Mouse (Mus musculus): ENCODE data around the gene Il17d. TPM values are rescaled to one million over a fixed set of nuclear protein-coding genes. Genes with fewer than 3 reads are reported as not detected.
A peak's percentile ranks its signal among the peaks of the same experiment; 100 is the strongest.

The Il17d gene
- polyA plus RNA-seq (2012; rRNA removed): 3.1 and 4.3 TPM in 2 replicates

DNA sequence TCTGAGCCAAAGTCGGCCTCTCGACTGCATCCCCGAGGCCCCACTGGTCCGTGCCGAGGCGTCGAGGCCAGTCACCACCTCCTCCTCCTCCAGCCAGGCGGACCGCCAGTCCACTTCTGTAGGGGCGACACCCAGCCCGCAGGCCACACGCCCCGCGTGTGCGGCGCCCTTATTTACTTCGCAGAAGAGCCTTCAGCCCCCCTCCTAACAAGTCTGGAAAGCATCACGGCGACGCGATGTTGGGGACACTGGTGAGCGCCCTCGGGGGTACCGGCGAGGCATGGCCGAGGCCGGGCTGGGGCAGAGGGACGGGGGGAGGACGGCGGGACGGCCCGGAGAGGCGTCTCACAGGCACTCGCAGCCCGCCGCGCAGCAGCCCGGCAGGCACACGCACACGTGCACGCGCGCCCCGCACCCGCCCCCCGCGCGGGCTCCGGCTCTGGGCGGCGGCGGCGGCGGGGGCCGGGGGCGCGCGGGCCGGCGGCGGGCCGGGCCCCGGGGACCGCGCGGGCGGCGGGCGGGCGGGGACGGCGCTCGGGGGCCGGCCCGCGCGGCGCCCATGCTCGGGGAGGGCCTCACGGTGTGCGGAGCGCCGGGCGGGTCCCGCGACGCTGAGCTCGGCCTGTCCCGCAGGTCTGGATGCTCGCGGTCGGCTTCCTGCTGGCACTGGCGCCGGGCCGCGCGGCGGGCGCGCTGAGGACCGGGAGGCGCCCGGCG, at the start of gene Il17d:
TSS of gene Il17d (plus strand) at position 107 of the 717 bp plus-strand sequence.
- peaks cover 11% of the 10 kb centered on the region for H3K27me3 ChIP-seq (ENCODE audit: control insufficient read depth, insufficient read depth, low read length)
- DNase-seq: no peak

DNA sequence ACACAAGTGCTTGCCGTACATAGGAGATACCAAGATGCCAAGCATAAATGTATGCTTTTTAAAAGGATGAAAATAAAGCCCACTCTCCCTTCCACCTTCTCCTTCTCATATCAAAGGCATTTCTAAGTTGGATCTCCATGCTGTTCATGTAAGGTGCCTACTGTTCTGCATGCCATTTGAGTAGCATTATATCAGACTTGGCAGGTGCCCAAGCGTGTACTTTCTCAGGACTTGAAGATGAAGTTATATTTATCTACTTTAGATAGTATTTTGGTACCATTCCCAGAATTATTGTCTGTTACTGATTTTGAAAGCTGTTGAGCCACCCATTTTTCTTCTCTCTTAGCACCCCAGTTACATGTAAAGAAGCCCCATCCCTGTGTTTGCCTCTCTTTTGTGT, 49.5 kb upstream of the Il17d start:
- Histone ChIP-seq H3K27ac (ENCODE audit: control insufficient read depth, insufficient read depth, low read length) (no peak overlapping the region), H3K4me1 (replicated peaks; ENCODE audit: control insufficient read depth, insufficient read depth, low read length) (no peaks in the 10 kb centered on the region), H3K4me3 (ENCODE audit: control insufficient read depth, insufficient read depth, low read length) (no peak overlapping the region), H3K36me3 (ENCODE audit: control insufficient read depth, insufficient read depth, low read length) (no peaks in the 10 kb centered on the region), H3K27me3 (ENCODE audit: control insufficient read depth, insufficient read depth, low read length) (no peaks in the 10 kb centered on the region)
- TF ChIP-seq CTCF (IDR thresholded peaks at IDR 0.05; ENCODE audit: borderline replicate concordance, control insufficient read depth, extremely low read depth, insufficient read depth, low read length, poor library complexity): no peak
- 91% methylated on average over 2 of the region's 2 CpGs for WGBS
- no peak for DNase-seq

More for the DNA sequence above, at the start of gene Il17d:
- WGBS: 8% methylated on average over 98 of the region's 104 CpGs
- peak within 1 kb of the TSS; percentile 53 for H3K4me3 ChIP-seq (ENCODE audit: control insufficient read depth, insufficient read depth, low read length)
- no peak for TF ChIP-seq CTCF (IDR thresholded peaks at IDR 0.05; ENCODE audit: borderline replicate concordance, control insufficient read depth, extremely low read depth, insufficient read depth, low read length, poor library complexity)
- TF ChIP-seq POLR2A (IDR thresholded peaks at IDR 0.05; ENCODE audit: control insufficient read depth, extremely low read depth, insufficient read depth, low read length, poor library complexity): no peak
- H3K36me3 ChIP-seq (ENCODE audit: control insufficient read depth, insufficient read depth, low read length): no peaks in the 10 kb centered on the region
- peaks cover 2% of the 10 kb centered on the region; the same call in 1 of the 2 replicates for H3K4me1 ChIP-seq (replicated peaks; ENCODE audit: control insufficient read depth, insufficient read depth, low read length)
- no peak within 1 kb of the TSS for H3K27ac ChIP-seq (ENCODE audit: control insufficient read depth, insufficient read depth, low read length)

DNA sequence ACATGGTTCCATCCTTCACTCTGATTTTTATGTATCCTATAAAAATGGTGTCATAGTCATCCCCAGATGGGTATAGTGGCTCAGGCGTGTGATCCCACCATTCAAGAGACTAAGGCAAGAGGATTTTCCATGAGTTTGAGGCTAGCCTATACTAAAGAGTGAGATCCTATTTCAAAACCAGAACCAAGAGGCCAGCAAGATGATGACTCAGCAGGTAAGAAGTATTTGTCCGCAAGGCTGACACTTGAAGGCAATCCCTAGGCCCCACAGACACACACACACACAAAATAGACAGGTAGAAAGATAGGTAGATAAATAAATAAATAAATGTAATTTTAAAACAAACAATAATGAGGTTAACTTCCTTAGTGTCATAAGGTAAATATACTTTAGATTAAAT, 42.3 kb upstream of the Il17d start:
- WGBS: 100% methylated on average over 2 of the region's 2 CpGs

DNA sequence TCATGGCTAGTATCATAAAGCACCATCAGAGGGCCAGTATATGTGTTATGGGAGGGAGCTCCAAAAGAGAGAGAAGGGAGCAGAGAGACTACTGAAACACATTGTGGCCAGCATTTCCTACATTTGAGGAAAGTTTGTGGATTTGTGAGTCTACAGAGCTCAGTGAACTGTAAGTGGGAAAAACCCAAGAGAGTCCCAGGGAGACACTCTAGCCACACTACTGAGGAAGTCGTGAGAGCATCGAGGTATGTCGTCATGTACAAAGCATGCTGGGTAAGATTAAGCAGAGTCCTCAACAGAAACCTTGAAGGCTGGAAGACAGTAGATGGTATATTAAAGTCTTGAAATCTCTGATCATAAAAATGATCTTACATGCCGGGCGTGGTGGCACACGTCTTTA, 40.4 kb upstream of the Il17d start:
- Histone ChIP-seq H3K27ac (ENCODE audit: control insufficient read depth, insufficient read depth, low read length) (no peak overlapping the region), H3K4me3 (ENCODE audit: control insufficient read depth, insufficient read depth, low read length) (no peak overlapping the region), H3K36me3 (ENCODE audit: control insufficient read depth, insufficient read depth, low read length) (no peaks in the 10 kb centered on the region), H3K27me3 (ENCODE audit: control insufficient read depth, insufficient read depth, low read length) (no peaks in the 10 kb centered on the region), H3K4me1 (replicated peaks; ENCODE audit: control insufficient read depth, insufficient read depth, low read length) (no peaks in the 10 kb centered on the region)
- 95% methylated on average over 6 of the region's 6 CpGs for WGBS
- no peak for DNase-seq
- no peak for TF ChIP-seq CTCF (IDR thresholded peaks at IDR 0.05; ENCODE audit: borderline replicate concordance, control insufficient read depth, extremely low read depth, insufficient read depth, low read length, poor library complexity)
- no peak for TF ChIP-seq POLR2A (IDR thresholded peaks at IDR 0.05; ENCODE audit: control insufficient read depth, extremely low read depth, insufficient read depth, low read length, poor library complexity)

More for the DNA sequence above, 42.3 kb upstream of the Il17d start:
- Histone ChIP-seq H3K4me3 (ENCODE audit: control insufficient read depth, insufficient read depth, low read length) (no peak overlapping the region), H3K36me3 (ENCODE audit: control insufficient read depth, insufficient read depth, low read length) (no peaks in the 10 kb centered on the region), H3K27me3 (ENCODE audit: control insufficient read depth, insufficient read depth, low read length) (no peaks in the 10 kb centered on the region), H3K27ac (ENCODE audit: control insufficient read depth, insufficient read depth, low read length) (no peak overlapping the region), H3K4me1 (replicated peaks; ENCODE audit: control insufficient read depth, insufficient read depth, low read length) (no peaks in the 10 kb centered on the region)
- DNase-seq: no peak
- TF ChIP-seq POLR2A (IDR thresholded peaks at IDR 0.05; ENCODE audit: control insufficient read depth, extremely low read depth, insufficient read depth, low read length, poor library complexity) (no peak), CTCF (IDR thresholded peaks at IDR 0.05; ENCODE audit: borderline replicate concordance, control insufficient read depth, extremely low read depth, insufficient read depth, low read length, poor library complexity) (no peak)

DNA sequence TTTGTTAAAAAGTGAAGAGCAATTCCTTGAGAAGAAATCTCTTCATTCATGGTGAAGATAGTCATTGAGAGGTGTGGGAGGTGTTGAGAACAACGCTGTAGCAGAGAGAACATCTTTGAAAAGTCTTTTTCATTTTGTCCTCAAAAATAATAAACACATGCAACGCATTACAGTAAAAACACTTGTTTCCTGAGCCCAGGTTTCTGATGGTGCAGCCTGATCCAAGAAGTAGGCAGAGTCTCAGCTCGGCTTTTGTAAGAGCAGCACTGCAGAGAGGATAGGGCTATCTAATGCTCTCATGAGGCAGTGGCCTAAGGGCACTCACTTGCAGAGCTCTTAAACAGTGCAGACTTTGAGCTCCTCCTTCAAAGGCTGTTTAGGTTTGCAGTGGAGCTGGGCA, 34.9 kb upstream of the Il17d start:
- Histone ChIP-seq H3K4me1 (replicated peaks; ENCODE audit: control insufficient read depth, insufficient read depth, low read length) (no peaks in the 10 kb centered on the region), H3K27ac (ENCODE audit: control insufficient read depth, insufficient read depth, low read length) (no peak overlapping the region), H3K4me3 (ENCODE audit: control insufficient read depth, insufficient read depth, low read length) (no peak overlapping the region), H3K27me3 (ENCODE audit: control insufficient read depth, insufficient read depth, low read length) (no peaks in the 10 kb centered on the region), H3K36me3 (ENCODE audit: control insufficient read depth, insufficient read depth, low read length) (no peaks in the 10 kb centered on the region)
- DNase-seq: no peak
- WGBS: 95% methylated on average over 3 of the region's 3 CpGs
- no peak for TF ChIP-seq CTCF (IDR thresholded peaks at IDR 0.05; ENCODE audit: borderline replicate concordance, control insufficient read depth, extremely low read depth, insufficient read depth, low read length, poor library complexity)
- TF ChIP-seq POLR2A (IDR thresholded peaks at IDR 0.05; ENCODE audit: control insufficient read depth, extremely low read depth, insufficient read depth, low read length, poor library complexity): no peak

DNA sequence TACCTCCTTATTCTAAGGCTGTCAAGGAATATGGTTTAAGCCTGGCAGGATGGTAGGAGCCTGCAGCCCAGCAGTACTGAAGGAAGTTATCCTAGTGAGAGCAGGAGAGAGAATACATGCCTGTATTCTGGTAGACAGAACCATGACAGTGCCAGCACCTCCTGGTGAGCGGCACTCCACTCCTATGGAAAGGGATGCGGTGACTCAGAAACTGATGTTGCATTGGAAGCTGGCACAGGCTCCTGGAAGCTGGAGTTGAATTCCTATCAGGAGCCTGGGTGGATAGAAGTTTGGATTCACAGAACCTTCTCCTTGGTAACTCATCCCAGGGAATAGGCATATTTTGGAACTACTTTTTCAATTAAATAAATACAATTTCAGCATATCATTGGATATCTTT, 30.7 kb upstream of the Il17d start:
- H3K27me3 ChIP-seq (ENCODE audit: control insufficient read depth, insufficient read depth, low read length): no peaks in the 10 kb centered on the region
- H3K36me3 ChIP-seq (ENCODE audit: control insufficient read depth, insufficient read depth, low read length): no peaks in the 10 kb centered on the region
- TF ChIP-seq CTCF (IDR thresholded peaks at IDR 0.05; ENCODE audit: borderline replicate concordance, control insufficient read depth, extremely low read depth, insufficient read depth, low read length, poor library complexity) (no peak), POLR2A (IDR thresholded peaks at IDR 0.05; ENCODE audit: control insufficient read depth, extremely low read depth, insufficient read depth, low read length, poor library complexity) (no peak)
- 98% methylated on average over 2 of the region's 2 CpGs for WGBS
- no peaks in the 10 kb centered on the region for H3K4me1 ChIP-seq (replicated peaks; ENCODE audit: control insufficient read depth, insufficient read depth, low read length)
- H3K27ac ChIP-seq (ENCODE audit: control insufficient read depth, insufficient read depth, low read length): no peak overlapping the region
- no peak overlapping the region for H3K4me3 ChIP-seq (ENCODE audit: control insufficient read depth, insufficient read depth, low read length)
- DNase-seq: no peak

DNA sequence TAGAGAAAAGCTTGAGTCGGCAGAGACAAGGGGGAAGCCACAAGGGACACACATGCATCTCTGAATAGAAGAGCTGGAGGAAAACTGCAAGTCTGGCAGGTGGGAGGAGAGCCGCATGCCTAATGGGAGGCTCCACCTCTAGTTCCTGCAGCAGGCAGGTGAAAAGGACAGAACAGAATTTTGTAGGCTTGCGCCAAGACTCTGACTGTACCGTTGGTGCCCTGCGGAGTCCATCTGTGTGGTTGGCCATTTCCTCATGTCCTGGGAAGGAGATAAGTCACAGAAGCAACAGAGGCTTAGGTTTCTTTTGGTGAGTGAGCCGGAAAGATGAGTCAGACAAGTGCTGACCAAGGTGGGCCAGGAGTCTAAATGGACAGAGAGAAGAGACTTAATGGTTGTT, 20.8 kb upstream of the Il17d start:
- H3K4me3 ChIP-seq (ENCODE audit: control insufficient read depth, insufficient read depth, low read length): no peak overlapping the region
- no peaks in the 10 kb centered on the region for H3K36me3 ChIP-seq (ENCODE audit: control insufficient read depth, insufficient read depth, low read length)
- no peaks in the 10 kb centered on the region for H3K27me3 ChIP-seq (ENCODE audit: control insufficient read depth, insufficient read depth, low read length)
- TF ChIP-seq POLR2A (IDR thresholded peaks at IDR 0.05; ENCODE audit: control insufficient read depth, extremely low read depth, insufficient read depth, low read length, poor library complexity) (no peak), CTCF (IDR thresholded peaks at IDR 0.05; ENCODE audit: borderline replicate concordance, control insufficient read depth, extremely low read depth, insufficient read depth, low read length, poor library complexity) (no peak)
- 94% methylated on average over 6 of the region's 6 CpGs for WGBS
- no peak overlapping the region for H3K27ac ChIP-seq (ENCODE audit: control insufficient read depth, insufficient read depth, low read length)
- no peak for DNase-seq
- H3K4me1 ChIP-seq (replicated peaks; ENCODE audit: control insufficient read depth, insufficient read depth, low read length): no peaks in the 10 kb centered on the region
